Mouse (Mus musculus): ENCODE data around the gene Ttc7b.

Ttc7b gene

DNA sequence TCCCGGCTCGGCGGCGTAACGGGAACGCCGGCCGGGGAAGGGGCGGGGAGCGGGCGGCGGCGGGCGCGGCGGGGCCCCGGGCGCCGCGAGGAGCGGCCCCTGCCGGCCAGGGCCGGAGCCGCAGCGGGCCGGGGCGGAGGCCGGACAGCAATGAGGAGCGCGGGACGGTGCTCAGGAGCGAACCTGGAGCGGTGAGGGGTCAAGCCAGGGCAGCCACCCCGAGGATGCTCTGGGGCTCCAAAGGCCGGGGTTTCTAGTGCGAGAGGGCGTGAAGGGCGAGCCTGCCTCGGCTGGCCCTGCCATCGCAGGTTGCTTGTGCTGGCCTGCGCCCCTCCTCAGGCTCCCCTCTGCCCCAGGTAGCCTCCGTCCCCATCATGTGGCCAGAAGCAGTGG is at the start of gene Ttc7b:
Gene Ttc7b, minus strand, starts transcription at position 33 of the 393 bp plus-strand sequence.
- DNase-seq (ENCODE audit: extremely low read depth, low read depth), result no peak

DNA sequence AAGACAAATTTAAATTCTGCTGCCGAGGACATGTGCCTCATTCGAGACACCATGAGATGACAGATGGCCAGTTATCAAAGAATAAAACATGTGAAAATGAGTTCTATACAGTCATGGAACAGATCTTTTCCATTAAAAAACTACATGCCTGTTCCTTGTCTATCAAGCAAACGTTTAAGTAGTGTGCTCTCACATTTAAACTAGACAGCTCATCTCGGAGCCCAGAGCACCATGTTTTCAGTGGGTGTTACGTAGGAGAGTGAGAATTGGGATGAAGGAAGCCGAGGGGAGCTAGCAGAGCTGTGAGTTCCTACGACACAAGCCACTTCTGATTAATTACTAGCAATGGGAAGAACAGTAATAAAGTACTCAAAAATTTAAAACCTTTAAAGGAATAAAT is 48.2 kb upstream of the Ttc7b start:
- no peak for DNase-seq (ENCODE audit: extremely low read depth, low read depth)

DNA sequence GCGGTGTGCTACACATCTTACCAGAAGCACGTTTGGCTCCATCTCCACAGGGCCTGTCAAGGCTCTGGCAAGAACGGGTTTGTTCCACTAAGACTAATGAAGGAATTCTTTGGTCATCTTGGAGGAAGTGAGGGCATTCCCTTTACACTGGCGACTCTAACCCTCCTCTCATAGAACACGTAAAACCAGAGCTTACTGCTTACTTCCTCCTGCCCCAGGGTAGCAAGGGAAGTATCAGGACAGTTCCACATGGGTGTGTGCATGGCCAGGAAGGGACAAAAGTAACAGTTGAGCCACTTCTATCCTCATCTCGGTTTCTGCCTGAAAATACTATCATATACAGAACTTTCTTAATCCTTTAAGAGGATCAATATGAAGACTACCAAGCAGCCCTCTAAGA is 47.5 kb upstream of the Ttc7b start:
- DNase-seq (ENCODE audit: extremely low read depth, low read depth), result no peak

DNA sequence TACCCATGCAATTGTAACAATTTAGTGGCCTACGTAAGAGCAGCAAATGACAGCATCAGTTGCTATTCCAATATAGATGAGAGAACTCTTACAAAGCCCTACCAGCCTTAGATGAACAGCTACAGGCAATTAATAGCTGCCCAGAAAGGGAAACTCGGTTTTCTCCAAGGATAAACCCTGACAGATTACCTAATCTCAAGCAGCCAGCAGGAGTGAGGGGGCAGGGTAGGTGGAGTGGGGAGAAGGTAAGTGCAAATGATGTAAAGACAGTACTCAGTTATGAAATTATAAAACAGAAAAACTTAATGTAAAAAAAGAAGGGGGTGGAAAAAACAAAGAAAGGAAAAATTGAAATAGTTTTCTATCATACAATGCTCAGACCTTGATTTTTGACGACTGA is 47.0 kb upstream of the Ttc7b start:
- no peak for DNase-seq (ENCODE audit: extremely low read depth, low read depth)

DNA sequence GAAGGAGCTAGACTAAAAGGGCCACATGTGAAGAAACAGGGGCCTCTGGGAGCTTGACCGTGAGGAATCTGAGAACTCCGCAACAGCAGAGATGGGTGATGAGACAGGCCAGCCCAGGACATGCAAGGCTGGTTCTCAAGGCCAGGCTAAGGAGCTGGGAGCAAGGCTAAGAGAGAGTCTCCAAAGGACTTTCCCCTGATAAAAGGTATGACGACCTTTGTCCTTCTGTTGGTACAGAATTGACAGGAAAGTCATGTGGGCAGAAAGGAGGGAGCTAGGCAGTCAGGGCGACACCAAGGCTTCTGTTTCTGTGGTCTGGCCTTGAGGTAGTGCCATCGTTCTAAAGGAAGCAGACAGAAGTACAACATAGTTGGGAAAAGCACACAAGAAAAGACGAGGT is 33.0 kb upstream of the Ttc7b start:
- no peak for DNase-seq (ENCODE audit: extremely low read depth, low read depth)

DNA sequence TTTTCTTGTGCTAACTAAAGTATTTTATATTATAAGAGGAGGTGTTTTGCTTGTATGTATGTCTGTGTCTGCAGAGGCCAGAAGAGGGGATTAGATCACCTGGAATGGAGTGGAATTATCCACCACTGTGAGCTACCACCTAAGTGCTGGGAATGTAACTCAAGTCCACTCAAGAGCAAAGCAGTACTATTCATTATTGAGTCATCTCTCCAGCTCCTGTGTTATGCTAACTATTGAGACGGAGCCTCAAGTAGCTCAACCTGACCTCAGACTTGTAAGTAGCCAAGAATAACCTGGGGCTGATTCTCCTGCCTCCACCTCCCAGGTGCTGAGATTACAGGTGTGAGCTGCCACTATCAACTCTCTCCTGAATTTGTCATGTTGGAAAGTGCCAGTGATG is 31.3 kb upstream of the Ttc7b start:
- DNase-seq (ENCODE audit: extremely low read depth, low read depth), result no peak

DNA sequence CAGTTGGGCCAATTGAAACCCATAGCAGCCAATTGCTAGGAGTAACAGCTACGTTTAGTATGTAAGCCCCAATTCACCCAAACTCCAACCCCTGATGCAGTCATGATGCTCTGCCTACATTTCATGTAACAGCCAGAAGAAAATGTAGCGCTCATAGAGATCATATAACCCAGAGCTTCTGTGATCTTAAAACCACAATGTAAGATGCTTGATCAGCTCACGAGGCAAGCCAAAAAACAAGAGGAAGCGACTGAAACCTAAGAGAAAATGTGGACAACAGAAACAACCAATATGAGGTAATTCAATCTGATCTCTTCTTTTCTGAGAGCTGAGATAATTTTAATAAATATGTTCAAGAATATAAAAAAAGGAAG is 23.6 kb upstream of the Ttc7b start:
- DNase-seq (ENCODE audit: extremely low read depth, low read depth), result no peak

DNA sequence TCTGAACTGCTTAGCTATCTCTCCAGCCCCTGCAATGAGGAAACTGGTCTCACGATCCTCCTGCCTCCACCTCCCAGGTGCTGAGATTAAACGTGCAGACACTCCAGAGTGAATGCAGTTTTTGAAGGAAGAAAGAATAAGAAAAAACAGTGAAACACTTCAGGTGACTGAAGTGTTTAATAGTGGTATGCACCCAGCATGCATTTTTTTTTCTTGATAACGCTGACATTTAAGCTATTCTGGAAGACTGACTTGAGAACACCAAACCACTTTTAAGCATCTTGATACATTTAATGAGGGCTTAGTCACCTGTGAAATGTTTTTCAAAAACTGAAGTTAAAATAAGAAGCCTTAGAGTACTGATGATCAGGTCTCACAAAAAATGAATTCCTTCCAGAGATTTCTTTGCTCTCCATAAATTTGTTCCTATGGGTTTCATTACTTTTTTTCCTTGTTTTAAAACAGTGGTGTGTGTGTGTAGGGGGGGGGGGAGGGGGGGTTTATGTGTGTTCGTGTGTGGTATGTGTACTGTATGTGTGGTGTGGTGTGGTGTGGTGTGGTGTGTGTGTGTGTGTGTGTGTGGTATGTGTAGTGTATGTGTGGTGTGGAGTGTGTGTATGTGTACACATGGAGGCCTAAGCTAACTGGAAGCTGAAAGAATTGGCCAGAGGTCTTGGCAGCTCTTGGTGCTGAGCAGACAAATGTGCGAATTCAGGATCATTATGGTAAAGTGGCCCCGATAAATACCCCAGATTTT is 23.0 kb upstream of the Ttc7b start:
- DNase-seq (ENCODE audit: extremely low read depth, low read depth), result no peak

DNA sequence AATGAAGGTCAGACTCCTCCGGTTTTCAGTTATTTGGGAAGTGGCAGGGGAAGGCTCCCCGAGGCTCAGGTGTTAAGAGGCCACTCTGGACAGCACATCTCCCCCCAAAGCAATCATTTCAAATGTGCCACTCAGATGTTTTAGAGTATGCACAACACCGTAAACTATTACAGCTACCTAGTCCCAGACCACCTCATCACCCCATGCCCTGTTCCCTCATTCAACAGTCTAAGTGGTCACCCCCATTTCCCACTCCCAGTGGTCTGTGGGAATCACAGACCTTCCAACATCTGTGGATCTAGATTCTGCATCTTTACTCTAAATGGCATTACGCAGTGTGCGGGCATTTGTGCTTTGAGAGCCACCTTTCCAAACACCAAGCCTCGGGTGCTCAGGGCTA is 21.9 kb upstream of the Ttc7b start:
- no peak for DNase-seq (ENCODE audit: extremely low read depth, low read depth)

DNA sequence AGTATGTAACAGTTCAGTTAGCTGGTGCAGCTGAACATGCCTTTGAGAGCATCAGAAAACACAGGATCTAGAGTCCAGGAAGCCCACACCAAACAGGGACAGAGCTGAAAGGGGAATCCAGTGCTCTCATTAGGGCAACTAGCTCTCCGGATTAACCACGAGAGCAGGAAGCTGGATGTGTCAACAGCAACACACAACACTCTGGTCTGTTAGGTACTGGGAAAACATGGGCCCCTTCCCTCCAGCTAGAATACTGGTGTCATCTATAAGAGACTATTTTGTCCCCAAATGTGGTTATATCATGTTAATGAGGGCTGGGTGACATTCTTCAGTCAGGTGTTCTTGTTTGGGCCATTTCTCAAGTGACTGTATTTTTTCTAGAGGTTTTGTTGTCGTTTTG is 21.4 kb upstream of the Ttc7b start:
- DNase-seq (ENCODE audit: extremely low read depth, low read depth), result no peak

DNA sequence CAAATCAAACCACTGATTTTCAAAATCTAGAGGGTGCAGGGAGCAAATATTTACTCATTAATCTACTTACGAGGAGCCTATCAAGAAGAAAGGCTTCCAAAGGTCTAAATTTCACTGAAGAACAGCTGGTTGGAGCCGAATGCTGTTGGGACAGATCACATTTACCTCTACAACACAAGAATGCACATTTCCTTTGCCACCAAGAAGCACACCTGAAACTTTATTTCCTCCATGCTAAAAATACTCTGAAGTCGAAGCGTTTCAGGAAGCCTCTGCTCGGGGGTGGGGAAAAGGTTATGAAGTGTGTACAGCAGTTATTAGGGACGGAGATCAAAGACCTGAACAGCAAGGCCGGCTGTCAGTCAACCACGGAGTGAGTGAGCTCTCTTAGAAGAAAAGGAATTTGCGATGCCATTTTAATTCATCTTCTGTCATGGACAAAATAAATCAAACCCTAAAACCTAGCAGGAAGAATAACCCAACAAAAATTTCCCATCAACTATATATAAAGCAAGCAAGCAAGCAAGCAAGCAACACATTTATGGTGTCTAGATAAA is 18.6 kb upstream of the Ttc7b start:
- DNase-seq (ENCODE audit: extremely low read depth, low read depth), result no peak

DNA sequence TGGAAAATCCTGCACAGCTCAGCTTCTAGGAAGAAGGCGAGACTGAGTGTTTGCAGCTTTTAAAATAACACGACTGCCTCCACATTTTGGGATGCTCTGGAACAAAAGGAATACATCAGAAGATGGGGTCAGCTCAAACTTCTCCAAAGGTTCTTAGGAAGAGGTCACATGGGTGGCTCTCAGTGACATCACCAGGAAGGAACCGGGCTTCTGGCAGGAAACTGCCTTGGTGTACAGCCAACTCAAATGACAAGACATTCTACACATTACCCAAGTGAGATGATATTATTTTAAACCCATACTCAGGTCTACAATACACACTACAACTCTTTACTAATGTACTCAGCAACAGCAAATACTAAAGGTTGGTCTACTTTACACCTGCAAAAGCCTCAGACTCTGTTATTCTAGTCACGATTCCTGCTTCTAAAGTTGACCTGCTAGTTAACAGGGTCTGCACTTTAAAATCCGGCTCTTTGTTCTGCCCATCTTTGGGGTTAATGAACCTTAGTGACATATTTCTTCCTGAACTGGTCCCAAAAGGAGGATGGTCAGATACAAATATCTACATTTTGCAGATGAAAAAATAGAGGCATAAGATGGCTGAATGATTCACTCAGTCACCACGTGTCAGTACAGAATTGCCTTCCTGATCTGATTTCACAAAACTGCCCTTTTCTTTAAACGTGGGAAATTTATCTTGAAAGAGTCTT is 18.0 kb upstream of the Ttc7b start:
- DNase-seq (ENCODE audit: extremely low read depth, low read depth), result no peak

DNA sequence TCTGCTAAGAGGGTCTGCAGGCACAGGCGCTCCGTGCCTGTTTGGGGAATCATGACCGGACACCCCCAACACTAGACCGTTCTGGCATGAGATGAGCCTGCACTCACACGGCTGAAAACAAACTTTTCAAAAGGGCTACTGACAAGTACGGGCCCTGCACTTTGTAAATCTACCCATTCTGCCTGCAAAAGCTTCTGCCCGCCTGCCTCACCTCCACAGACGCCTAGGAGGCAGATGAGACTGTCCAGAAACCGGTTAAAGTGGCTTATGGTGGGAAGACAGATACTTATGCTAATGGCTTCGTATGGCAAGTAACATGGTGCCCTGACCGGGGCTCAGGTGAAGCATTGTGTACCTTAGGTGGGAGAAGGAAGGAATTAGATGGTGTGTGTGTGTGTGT is 16.5 kb upstream of the Ttc7b start:
- DNase-seq (ENCODE audit: extremely low read depth, low read depth), result no peak

DNA sequence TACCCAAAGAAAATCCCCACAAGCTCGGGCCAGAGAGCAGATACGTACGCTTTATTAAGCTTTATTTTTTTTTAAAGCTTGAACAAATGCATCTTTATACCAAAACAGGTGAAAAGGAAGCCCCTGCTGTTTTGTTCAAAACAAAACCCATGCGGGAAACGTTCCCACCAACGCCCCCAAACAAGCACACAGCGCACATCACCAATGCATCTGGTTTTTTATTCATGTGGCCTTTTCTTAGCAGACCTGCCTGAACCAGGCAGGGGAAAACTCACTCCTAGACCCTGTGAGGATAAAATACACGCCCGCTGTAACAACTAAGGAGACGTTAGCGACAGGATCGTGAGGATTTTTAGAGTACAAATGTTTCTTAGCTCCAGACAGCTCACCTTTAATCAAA is 14.4 kb upstream of the Ttc7b start:
- no peak for DNase-seq (ENCODE audit: extremely low read depth, low read depth)

DNA sequence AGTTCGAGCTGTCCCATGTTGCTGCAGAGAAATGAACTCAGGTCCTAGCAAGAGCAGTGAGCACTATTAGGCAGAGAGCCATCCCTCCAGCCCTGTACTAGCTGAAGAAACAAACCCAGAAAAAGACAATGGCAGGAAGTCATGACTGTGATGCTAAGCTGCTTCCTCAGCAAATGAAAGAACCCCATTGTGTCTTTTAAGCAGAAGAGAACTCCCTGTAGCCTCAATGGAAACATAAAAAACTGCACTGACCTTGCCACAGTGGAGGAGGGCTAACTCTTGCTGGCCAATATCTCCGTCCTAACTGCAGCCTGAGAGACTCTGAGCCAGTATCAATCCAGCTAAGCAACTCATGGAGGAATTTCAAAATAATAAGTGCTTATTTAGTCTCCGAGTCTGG is 13.4 kb upstream of the Ttc7b start:
- no peak for DNase-seq (ENCODE audit: extremely low read depth, low read depth)

DNA sequence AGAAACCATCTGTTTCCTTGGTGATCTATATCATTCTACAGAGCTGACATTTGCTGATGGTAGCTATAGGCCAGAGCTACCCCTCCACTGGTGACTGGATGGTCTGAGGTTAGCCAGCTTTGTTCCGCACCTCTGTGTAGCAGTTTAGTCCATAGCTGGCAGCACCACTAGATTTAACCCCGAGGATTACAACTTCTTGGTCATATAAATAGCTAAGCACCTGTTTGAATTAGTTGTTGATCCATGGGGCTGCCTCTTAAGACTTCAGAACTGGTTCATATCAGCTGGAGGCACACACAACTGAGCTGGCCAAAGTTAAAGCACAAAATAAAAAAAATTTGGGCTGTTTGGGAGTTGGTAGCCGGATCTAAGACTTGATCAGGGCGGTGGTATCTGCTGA is 12.6 kb upstream of the Ttc7b start:
- no peak for DNase-seq (ENCODE audit: extremely low read depth, low read depth)

DNA sequence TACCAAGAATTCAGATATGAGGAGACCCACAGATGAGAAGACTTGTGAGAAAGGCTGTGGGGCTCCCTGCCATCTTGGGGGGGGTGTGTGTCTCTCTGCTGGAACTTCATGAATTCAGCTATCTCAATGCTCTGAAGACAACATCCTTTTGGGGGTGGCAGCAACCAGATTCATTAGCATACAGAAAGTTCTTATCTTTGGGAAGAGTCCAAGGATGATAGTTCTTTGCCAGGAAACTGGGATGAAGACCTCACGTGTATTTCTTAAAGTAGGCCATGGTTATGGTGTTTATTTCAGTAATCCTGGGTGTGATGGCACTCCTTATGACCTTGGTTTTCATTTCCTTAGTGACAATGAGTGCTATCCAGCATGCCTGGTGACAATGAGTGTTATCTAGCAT is 11.1 kb upstream of the Ttc7b start:
- DNase-seq (ENCODE audit: extremely low read depth, low read depth), result no peak

DNA sequence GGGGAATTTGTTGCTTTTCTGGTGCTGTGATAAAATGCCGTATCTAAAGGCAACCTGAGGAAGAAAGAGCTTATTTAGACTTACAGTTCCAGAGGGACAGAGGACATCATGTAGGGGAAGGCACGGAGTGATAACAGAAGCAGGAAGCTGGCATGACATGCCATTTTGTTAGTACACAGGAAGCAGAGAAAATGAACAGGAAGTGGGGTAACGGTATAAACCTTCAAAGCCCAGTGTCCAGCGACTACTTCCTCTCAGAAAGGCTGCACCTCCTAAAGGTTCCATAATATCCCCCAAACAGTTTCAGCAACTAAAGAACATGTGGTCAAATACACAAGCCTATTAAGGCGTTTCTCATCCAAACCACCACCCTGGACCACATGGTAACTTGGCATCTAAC is 10.2 kb upstream of the Ttc7b start:
- DNase-seq (ENCODE audit: extremely low read depth, low read depth), result no peak

DNA sequence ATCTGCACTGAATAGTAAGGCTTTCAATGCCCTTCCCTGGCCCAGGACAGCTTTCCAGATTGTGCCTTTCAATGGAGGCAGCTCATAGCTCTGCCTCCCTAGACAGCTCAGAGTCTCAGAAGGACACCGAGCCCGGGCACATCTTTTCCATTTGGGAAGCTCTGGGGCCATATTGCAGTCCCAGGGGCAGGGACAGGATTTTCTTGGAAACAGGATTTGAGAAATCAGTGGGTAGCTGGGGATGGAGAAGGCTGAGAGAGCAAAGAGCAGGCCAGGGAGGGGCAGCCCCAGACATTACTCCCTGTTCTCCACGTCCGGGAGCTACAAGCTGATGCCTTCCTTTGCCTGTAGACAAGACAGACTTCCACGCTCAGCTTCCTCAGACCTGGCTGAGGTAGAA is 9.0 kb upstream of the Ttc7b start:
- DNase-seq (ENCODE audit: extremely low read depth, low read depth), result no peak

DNA sequence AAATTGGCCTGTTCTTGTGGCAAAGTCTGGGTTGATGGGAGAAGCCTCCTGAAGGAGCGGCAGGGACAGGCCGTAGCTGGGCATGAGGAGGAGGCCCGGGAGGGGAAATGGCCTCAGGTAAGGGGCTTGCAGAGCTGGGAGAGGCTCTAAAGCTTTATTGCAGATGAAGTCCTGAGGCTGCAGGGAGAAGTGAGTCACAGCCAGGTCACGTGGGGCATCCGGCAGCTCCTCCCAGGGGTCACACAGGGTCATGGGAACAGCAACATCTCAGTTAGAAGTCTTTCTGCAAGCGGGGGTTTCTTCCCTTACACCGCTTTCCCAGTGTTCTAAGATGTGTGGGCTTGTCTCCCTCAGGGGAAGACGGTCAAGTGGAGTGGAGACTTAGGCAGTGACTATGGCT is 8.5 kb upstream of the Ttc7b start:
- DNase-seq (ENCODE audit: extremely low read depth, low read depth), result no peak

DNA sequence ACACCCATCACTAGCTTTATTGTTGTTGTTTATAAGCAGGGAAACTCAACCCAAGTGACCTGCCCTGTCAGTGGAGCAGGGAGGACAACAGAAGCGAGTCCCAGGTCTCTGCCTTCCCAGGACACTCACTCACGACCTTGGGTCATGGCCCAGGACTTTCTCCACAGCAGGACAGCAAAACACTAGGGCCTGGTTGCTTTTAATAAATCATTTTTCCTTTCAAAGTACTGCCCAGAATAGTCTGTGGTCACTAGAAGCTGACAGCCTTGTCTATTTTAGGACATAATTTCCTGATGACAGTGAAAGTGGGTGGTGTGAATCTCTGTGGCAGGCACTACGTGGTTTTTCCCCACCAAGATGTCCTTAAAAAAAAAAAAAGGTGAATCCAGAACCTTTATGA is 7.6 kb upstream of the Ttc7b start:
- DNase-seq (ENCODE audit: extremely low read depth, low read depth), result no peak

DNA sequence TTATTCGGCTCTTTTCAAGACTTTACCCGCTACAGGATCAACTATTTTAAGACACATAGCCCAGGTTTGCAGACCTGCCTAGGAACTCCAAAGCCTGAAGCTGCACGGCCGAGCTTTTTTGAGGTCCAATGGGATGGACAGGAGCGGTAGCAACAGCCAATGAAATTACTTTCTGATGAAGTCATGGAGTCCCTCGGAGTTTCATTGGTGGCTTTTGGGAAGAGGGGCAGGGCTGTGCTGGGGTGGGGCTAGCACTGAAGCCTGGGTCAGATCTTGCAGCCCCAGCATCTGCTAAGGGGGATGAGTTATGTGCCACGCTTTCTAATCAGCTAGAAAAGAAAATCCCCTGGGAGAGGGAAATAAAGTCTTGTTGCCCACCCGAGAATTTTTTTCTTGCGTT is 7.1 kb upstream of the Ttc7b start:
- DNase-seq (ENCODE audit: extremely low read depth, low read depth), result peak; percentile 86

DNA sequence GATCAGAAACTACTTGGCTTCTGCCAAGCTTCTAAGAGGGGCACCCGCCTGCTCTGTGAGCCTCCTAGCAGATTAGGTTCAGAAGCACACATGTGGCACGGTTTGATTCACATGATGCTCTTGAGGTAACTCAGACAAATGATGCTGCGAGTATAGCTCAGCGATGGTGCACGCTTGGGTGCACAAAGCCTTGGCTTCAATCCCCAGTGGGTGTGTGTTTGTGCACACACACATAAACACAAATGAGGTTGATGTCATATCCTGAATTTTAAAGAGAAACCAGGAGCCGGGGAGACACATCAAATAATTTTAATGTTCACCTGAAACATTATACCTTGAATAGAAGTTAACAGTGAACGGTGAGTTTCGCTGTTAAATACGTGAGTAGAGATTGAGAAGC is 6.6 kb upstream of the Ttc7b start:
- DNase-seq (ENCODE audit: extremely low read depth, low read depth), result no peak

Data from MEL-GATA-1-ER (cell line).